Comparison of ENCODE assay signal across 19 mouse cellular contexts in the genomic region with DNA sequence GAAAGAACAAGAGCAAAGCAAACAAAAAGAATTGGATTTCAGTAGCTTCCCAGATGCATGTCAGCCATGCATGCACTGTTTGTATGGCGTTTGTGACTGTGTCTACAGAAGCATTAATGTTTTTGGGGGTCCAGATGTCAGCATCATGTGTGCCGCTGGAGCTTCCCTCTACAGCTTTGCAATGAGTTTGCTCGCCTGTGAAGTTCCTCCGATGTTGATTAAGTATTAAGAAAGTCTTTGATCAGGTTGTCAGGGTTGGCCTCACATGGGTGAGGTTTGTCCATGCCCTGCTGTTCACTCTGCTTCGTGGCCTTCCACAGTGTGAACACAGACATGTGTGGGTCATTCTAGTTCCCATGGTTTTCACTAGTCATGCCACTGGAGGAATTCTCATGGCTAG.
DNase-seq lines count a peak whose midpoint lies in the region; ATAC-seq lines count a peak whose summit lies in the region.
"Had no signal": no experiment of that assay in that cellular context is flagged by ENCODE, and none has a peak within 500 bp of the region (broad histone marks: within the 10 kb centered on the region; RNA-seq: fewer than 3 reads in every experiment).

No protein-coding gene starts in this region.

- H3K4me2 ChIP-seq in heart, embryonic 13.5 days, result no peak overlapping the region
- H3K4me2 ChIP-seq in lung, embryonic 15.5 days, result no peak overlapping the region
- no peak overlapping the region for H3K4me2 ChIP-seq in intestine, embryonic 15.5 days (replicated peaks)
- no peak overlapping the region for H3K4me2 ChIP-seq in stomach, embryonic 14.5 days (replicated peaks; ENCODE audit: low read depth, low read length)
- H3K4me2 ChIP-seq: hindbrain, embryonic 12.5 days; liver, embryonic 11.5 days had no signal

- H3K4me3 ChIP-seq in heart, embryonic 13.5 days, result no peak overlapping the region
- no peak overlapping the region for H3K4me3 ChIP-seq in lung, embryonic 15.5 days
- no peak overlapping the region for H3K4me3 ChIP-seq in intestine, embryonic 15.5 days (replicated peaks)
- H3K4me3 ChIP-seq in stomach, embryonic 14.5 days (ENCODE audit: low read depth, low read length), result no peak overlapping the region
- H3K4me3 ChIP-seq: erythroblast, embryonic 14.5 days; hindbrain, embryonic 12.5 days had no signal

- no peak for DNase-seq in heart, postnatal 14 days
- DNase-seq in lung, postnatal 14 days, result no peak
- no peak for DNase-seq in thymus, postnatal 36 days
- no peak for DNase-seq in urinary bladder, adult 18-20 months (ENCODE audit: low spot score in 2 of 2)
- DNase-seq: adrenal gland, postnatal 25 days; cerebellum, adult 11 months; cerebellum, postnatal 14 days; gastrocnemius, postnatal 14 days; lung, adult 18-20 months; right cerebral cortex, postnatal 14 days; spleen, adult 18-20 months had no signal

- H3K9me3 ChIP-seq in heart, embryonic 13.5 days, result no peaks in the 10 kb centered on the region
- H3K9me3 ChIP-seq in lung, embryonic 15.5 days, result no peaks in the 10 kb centered on the region
- no peaks in the 10 kb centered on the region for H3K9me3 ChIP-seq in intestine, embryonic 15.5 days
- H3K9me3 ChIP-seq in stomach, embryonic 14.5 days (ENCODE audit: control insufficient read depth, low read depth, low read length), result no peaks in the 10 kb centered on the region
- H3K9me3 ChIP-seq: hindbrain, embryonic 12.5 days had no signal

- peak overlapping the region; percentile 73 for H3K27ac ChIP-seq in heart, embryonic 13.5 days (replicated peaks)
- peak overlapping the region; percentile 42; the same call in 1 of the 2 replicates for H3K27ac ChIP-seq in lung, embryonic 15.5 days
- peak overlapping the region; percentile 72 for H3K27ac ChIP-seq in intestine, embryonic 15.5 days
- H3K27ac ChIP-seq in stomach, embryonic 14.5 days (ENCODE audit: low read length), result peak overlapping the region; percentile 58
- H3K27ac ChIP-seq: hindbrain, embryonic 12.5 days had no signal

- peaks cover 36% of the 10 kb centered on the region for H3K4me1 ChIP-seq in heart, embryonic 13.5 days
- H3K4me1 ChIP-seq in lung, embryonic 15.5 days, result peaks cover 23% of the 10 kb centered on the region; the same call in 1 of the 2 replicates
- H3K4me1 ChIP-seq in intestine, embryonic 15.5 days (replicated peaks), result no peaks in the 10 kb centered on the region; the same call in 1 of the 2 replicates
- peaks cover 27% of the 10 kb centered on the region for H3K4me1 ChIP-seq in stomach, embryonic 14.5 days (ENCODE audit: control insufficient read depth, insufficient read depth, low read length)
- H3K4me1 ChIP-seq: hindbrain, embryonic 12.5 days had no signal

- intact Hi-C loops in heart, postnatal 14 days (cut with DNase I), result no loop called here

- no peak for ATAC-seq in heart, embryonic 13.5 days (ENCODE audit: extremely low read depth, insufficient number of reproducible peaks, low FRiP score, low TSS enrichment)
- ATAC-seq in lung, embryonic 15.5 days (ENCODE audit: borderline replicate concordance, extremely low read depth, low FRiP score, low TSS enrichment), result no peak
- no peak for ATAC-seq in intestine, embryonic 15.5 days
- ATAC-seq in stomach, embryonic 14.5 days (ENCODE audit: insufficient number of reproducible peaks, insufficient read depth, low FRiP score, low read depth), result no peak
- ATAC-seq: forebrain, embryonic 14.5 days had no signal

- no peaks in the 10 kb centered on the region for H3K36me3 ChIP-seq in heart, embryonic 13.5 days
- H3K36me3 ChIP-seq in lung, embryonic 15.5 days, result no peaks in the 10 kb centered on the region
- no peaks in the 10 kb centered on the region for H3K36me3 ChIP-seq in intestine, embryonic 15.5 days
- no peaks in the 10 kb centered on the region for H3K36me3 ChIP-seq in stomach, embryonic 14.5 days (ENCODE audit: control insufficient read depth, insufficient read depth, low read length)
- H3K36me3 ChIP-seq: hindbrain, embryonic 12.5 days had no signal

- H3K9ac ChIP-seq in heart, embryonic 13.5 days, result no peak overlapping the region
- H3K9ac ChIP-seq in lung, embryonic 15.5 days, result no peak overlapping the region
- H3K9ac ChIP-seq in intestine, embryonic 15.5 days, result no peak overlapping the region
- H3K9ac ChIP-seq in stomach, embryonic 14.5 days (replicated peaks; ENCODE audit: low read depth, low read length), result no peak overlapping the region
- H3K9ac ChIP-seq: hindbrain, embryonic 12.5 days had no signal

- H3K27me3 ChIP-seq in heart, embryonic 13.5 days (replicated peaks), result no peaks in the 10 kb centered on the region
- no peaks in the 10 kb centered on the region for H3K27me3 ChIP-seq in lung, embryonic 15.5 days
- H3K27me3 ChIP-seq in intestine, embryonic 15.5 days (replicated peaks), result no peaks in the 10 kb centered on the region
- no peaks in the 10 kb centered on the region for H3K27me3 ChIP-seq in stomach, embryonic 14.5 days (ENCODE audit: control insufficient read depth, insufficient read depth, low read length)
- H3K27me3 ChIP-seq: hindbrain, embryonic 12.5 days had no signal

- WGBS in heart, embryonic 13.5 days, result 84% methylated on average over 5 of the region's 5 CpGs
- WGBS in lung, embryonic 15.5 days, result 71% methylated on average over 5 of the region's 5 CpGs
- 74% methylated on average over 5 of the region's 5 CpGs for WGBS in intestine, embryonic 15.5 days
- WGBS in stomach, embryonic 14.5 days, result 53% methylated on average over 5 of the region's 5 CpGs
